Mouse (Mus musculus) adrenal gland, postnatal 4 days (tissue): ENCODE data around the gene Ulk1. TPM values are rescaled to one million over a fixed set of nuclear protein-coding genes. Genes with fewer than 3 reads are reported as not detected.

Source experiments
- DNase-seq, 2 experiments: peaks; one replicate each; pipeline ENCODE4 v3.0.0; 2021 to 2022; ENCODE audit warnings: low spot score in 2 of 2, mixed read lengths in 2 of 2
- total RNA-seq, 2 experiments: library from RNA; stranded (reverse); gene quantifications; 2 replicates each; pipeline ENCODE4 v1.2.3; 2021

The Ulk1 gene
- total RNA-seq, 2 experiments from 2014 or later = 59.5 to 64.8 TPM

DNA sequence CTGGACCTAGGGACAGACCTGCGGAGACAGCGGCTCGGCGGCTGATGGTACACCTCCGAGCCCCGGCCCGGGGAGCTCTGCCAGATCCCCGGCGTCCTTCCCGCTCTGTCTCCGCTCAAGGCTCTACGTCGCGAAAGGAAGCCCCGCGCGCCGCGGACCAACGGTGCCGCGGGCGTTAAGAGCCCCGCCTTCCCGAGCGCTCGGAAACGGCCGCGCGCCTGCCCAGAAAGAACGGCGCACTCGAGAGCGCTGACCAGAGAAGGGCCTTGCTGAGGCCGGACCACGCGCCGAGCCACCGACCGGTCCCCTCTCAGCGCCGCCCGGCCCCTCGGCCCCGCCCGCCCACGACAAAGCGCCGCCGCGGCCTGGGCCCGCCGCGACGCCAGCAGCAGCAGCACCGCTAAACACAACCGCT, 39.9 kb downstream of the Ulk1 start:
- no peak for DNase-seq

GRCm38 (mm10) chr5:110769272-110769671, 40.6 kb downstream of the Ulk1 start:
- no peak for DNase-seq

DNA sequence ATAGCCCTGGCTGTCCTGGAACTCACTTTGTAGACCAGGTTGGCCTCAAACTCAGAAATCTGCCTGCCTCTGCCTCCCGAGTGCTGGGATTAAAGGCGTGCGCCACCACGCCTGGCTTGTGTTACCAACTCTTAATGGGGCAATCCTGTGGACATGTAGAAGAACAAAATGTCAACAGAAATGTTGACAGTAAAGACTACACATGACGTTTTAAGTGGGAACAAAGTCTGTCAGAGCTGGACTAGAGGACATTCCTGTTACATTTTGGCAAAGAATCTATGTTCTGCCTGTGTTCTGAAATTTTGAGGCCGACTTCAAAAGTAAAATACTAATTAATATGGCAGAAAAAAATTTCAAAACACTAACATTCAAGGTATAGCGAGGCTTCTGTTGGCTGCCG, 46.0 kb downstream of the Ulk1 start:
- no peak for DNase-seq

DNA sequence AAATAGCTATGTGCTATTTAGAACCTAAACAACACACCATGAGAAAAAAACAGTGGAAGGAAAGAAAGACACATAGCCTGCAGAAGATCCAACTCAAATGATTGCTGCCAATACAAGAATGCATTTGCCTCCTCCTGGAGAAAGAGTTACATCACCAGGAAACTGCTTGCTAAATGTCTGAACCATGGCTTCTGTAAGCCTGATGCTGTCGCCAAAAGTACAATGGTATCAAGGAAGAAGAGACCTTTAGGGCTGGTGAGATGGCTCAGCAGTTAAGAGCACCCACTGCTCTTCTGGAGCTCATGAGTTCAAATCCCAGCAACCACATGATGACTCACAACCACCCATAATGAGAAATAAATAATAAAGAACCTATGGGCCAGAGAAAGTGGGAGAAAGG, 64.9 kb downstream of the Ulk1 start:
- no peak for DNase-seq

GRCm38 (mm10) chr5:110739496-110740275, 70.2 kb downstream of the Ulk1 start:
- DNase-seq = no peak

- DNase-seq = no peak
These were observed 74.3 kb downstream of the Ulk1 start for GRCm38 (mm10) chr5:110735606-110736005.

Other genes with a start within 250 kb of the Ulk1 start
- gene Noc4l, start 156.7 kb downstream of the Ulk1 start, total RNA-seq = 10 to 100 TPM; 27.0 to 29.3 TPM
- gene Ddx51, start 156.6 kb downstream of the Ulk1 start, total RNA-seq = 10 to 100 TPM; 26.3 to 27.0 TPM
- gene Ep400, start 39.4 kb downstream of the Ulk1 start, total RNA-seq = 100 to 1,000 TPM in 1 of 2 experiments, 10 to 100 TPM in 1; 93.2 to 114 TPM
- gene Pus1, start 29.4 kb downstream of the Ulk1 start, total RNA-seq = 10 to 100 TPM; 40.2 to 47.2 TPM
- gene Hscb, start 29.7 kb upstream of the Ulk1 start, total RNA-seq = 10 to 100 TPM; 24.3 to 25.3 TPM
- gene Chek2, start 29.9 kb upstream of the Ulk1 start, total RNA-seq = 10 to 100 TPM in 1 of 2 experiments, 1 to 10 TPM in 1; 8.2 to 13.3 TPM
- gene Ttc28, start 69.7 kb upstream of the Ulk1 start, total RNA-seq = 10 to 100 TPM; 34.1 TPM